Mouse (Mus musculus) stomach, adult 2 months (tissue): ENCODE measurements around the gene Sec14l2. TPM values are rescaled to one million over a fixed set of nuclear protein-coding genes. Genes with fewer than 3 reads are reported as not detected.

Experiments
- polyA plus RNA-seq: library from polyadenylated mRNA; depleted of rRNA; stranded (reverse); fragments of >200 nt; gene quantifications from 2 replicates; pipeline ENCODE4 v1.2.3, GENCODE M21; 2012; rRNA removed

Sec14l2 gene
- 0.34 and 0.81 TPM in 2 replicates for polyA plus RNA-seq

GRCm38 (mm10) chr11:4122742-4123579, at the start of gene Sec14l2:
Gene Sec14l2 (minus strand): TSS chr11:4123415.

DNA sequence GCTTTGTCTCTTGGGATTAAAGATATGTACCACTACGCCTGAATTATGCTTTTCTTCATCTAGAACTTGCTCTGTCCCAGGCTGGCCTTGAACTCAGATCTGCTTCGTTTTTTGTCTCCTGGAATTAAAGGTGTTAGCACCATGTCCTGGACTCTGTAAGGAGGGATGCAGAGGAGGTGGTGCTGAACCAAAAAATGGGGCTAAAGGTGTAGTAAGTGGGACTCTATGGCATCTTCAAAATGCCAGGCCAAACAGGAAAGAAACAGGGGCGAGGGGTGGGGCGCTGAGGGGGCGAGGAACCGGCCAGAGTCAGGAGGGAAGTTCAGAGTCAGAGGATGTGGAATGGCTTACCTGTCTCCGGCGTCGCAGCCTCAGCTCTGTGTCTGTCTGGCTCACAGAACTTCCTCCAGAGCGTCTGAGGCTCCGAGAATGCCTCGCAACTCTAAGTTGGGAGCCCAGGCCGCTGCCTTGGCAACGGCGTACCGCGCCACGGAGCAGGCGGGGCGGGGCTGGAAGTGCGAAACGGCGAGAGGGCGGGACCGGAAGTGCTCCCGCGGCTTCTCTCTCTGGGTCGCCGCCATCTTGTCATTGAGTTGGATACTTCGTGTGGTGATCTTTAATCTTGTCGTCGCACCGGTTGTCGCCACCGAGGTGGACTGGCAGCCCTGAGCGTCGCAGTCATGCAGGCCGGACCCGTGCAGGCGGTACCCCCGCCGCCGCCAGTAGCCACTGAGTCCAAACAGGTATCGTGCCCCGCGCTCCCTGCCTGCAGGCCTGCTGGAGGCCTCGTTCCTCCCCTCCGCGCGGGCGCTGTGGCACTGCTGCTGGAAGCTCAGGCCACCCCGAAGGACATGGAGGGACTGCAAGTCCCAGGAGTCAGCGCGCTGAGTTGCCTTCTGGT, 36.8 kb upstream of the Sec14l2 start, which contains the start of the genes Ccdc157 and Sf3a1:
Gene Ccdc157, minus strand, starts transcription at position 486 of the 901 bp plus-strand sequence.
Gene Sf3a1, plus strand, starts transcription at position 543 of the 901 bp plus-strand sequence.

GRCm38 (mm10) chr11:4134986-4135935, 12.0 kb upstream of the Sec14l2 start, which contains the start of gene Rnf215:
Gene Rnf215 (plus strand): TSS chr11:4135202.

GRCm38 (mm10) chr11:4095171-4096053, 27.8 kb downstream of the Sec14l2 start, which contains the start of gene Mtfp1:
Gene Mtfp1 (minus strand): TSS chr11:4095445.

DNA sequence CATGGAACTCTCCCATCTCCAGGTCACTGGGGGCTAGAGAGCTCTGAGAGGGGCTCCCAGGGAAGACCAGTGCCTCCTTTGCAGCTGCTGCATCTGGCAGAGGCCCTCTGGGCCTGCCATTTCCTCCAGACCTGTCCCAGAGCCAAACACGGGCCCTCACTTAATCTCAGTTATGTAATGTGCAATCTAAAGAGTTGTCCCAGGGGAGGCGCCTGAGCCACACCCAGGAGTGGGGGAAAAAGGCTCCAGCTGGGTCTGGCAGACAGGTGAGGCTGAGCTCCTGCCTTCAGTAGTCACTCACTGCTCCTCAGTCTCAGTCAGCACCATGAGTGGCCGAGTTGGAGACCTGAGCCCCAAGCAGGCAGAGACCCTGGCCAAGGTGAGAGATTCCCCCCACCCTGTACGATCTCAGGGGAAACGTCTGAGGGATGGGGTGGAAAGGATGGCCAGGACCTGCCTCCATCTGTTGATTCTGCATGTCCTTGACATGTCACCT, 58.5 kb downstream of the Sec14l2 start, which contains the start of gene Sec14l3:
Gene Sec14l3, plus strand, starts transcription at position 215 of the 496 bp plus-strand sequence.

Other genes with a start within 250 kb of the Sec14l2 start
- gene 4921536K21Rik, start 228.3 kb downstream of the Sec14l2 start, polyA plus RNA-seq = 0.04 and 0.10 TPM in 2 replicates
- 1.9 and 2.2 TPM in 2 replicates for gene Dusp18, start 228.2 kb downstream of the Sec14l2 start, polyA plus RNA-seq
- 8.5 and 12.9 TPM in 2 replicates for gene Slc35e4, start 208.8 kb downstream of the Sec14l2 start, polyA plus RNA-seq
- gene Tcn2, start 191.3 kb downstream of the Sec14l2 start, polyA plus RNA-seq = 50.1 and 51.5 TPM in 2 replicates
- gene Pes1, start 159.4 kb downstream of the Sec14l2 start, polyA plus RNA-seq = 14.7 and 20.1 TPM in 2 replicates
- gene 4930556J24Rik, start 146.6 kb downstream of the Sec14l2 start, polyA plus RNA-seq = 0.06 TPM in 1 of 2 replicates, not detected in the other
- gene Gal3st1, start 139.8 kb downstream of the Sec14l2 start, polyA plus RNA-seq = 206 and 249 TPM in 2 replicates
- 5.1 and 5.4 TPM in 2 replicates for gene Sec14l4, start 92.0 kb downstream of the Sec14l2 start, polyA plus RNA-seq
- not detected in 2 replicates for gene Sec14l3, start 58.6 kb downstream of the Sec14l2 start, polyA plus RNA-seq
- gene Mtfp1, start 28.0 kb downstream of the Sec14l2 start, polyA plus RNA-seq = 22.0 and 31.2 TPM in 2 replicates
- gene Rnf215, start 11.8 kb upstream of the Sec14l2 start, polyA plus RNA-seq = 12.9 and 13.4 TPM in 2 replicates
- gene Ccdc157, start 36.9 kb upstream of the Sec14l2 start, polyA plus RNA-seq = 2.2 and 2.9 TPM in 2 replicates
- 12.3 and 12.9 TPM in 2 replicates for gene Sf3a1, start 36.9 kb upstream of the Sec14l2 start, polyA plus RNA-seq
- gene Tbc1d10a, start 63.4 kb upstream of the Sec14l2 start, polyA plus RNA-seq = 40.3 and 50.5 TPM in 2 replicates
- gene Castor1, start 94.8 kb upstream of the Sec14l2 start, polyA plus RNA-seq = 9.6 and 11.2 TPM in 2 replicates
- 0.13 and 0.26 TPM in 2 replicates for gene Osm, start 113.0 kb upstream of the Sec14l2 start, polyA plus RNA-seq
- 0.38 and 0.77 TPM in 2 replicates for gene Lif, start 134.1 kb upstream of the Sec14l2 start, polyA plus RNA-seq